Mouse (Mus musculus) testis, postnatal 10 days (tissue): ENCODE data around the gene Hmcn1.

ENCODE experiments used
- DNase-seq: peaks from one replicate; pipeline ENCODE4 v3.0.0; 2021; ENCODE audit warnings: low spot score

Hmcn1 gene

GRCm38 (mm10) chr1:150535770-150536534 is 457.3 kb downstream of the Hmcn1 start:
- peak; percentile 48 for DNase-seq

GRCm38 (mm10) chr1:150534587-150534986 is 458.6 kb downstream of the Hmcn1 start:
- no peak for DNase-seq

GRCm38 (mm10) chr1:150513041-150513440 is 480.2 kb downstream of the Hmcn1 start:
- no peak for DNase-seq
